Mouse (Mus musculus) heart, postnatal 0 days (tissue): ENCODE results near the gene Nfic. TPM values are rescaled to one million over a fixed set of nuclear protein-coding genes. Genes with fewer than 3 reads are reported as not detected.

Experiments used
- ATAC-seq: fragments of 200-750 bp; cut with Nextera tagmentation; 2 replicates; pipeline ENCODE4 v1.8.0; 2017; ENCODE audit warnings: low read depth, moderate number of reproducible peaks, moderate library complexity; ENCODE audit not compliant: insufficient read depth
- DNase-seq: peaks from one replicate; pipeline ENCODE4 v3.0.0-alpha.2; 2016; ENCODE audit warnings: low spot score
- H3K27ac ChIP-seq: fragments of 300-500 bp; sonication (generic); 2 replicates; pipeline ENCODE4 v1.5.1; 2014; ENCODE audit warnings: low read depth, mild to moderate bottlenecking
- H3K27me3 ChIP-seq: fragments of 300-500 bp; sonication (generic); 2 replicates; pipeline ENCODE4 v1.6.1; 2014; ENCODE audit warnings: low read length, mixed read lengths; ENCODE audit not compliant: control insufficient read depth, insufficient read depth
- H3K36me3 ChIP-seq: fragments of 300-500 bp; sonication (generic); replicated peaks from 2 replicates; pipeline ENCODE4 v1.6.1; 2014; ENCODE audit warnings: low read length, mixed read lengths; ENCODE audit not compliant: control insufficient read depth, insufficient read depth
- H3K4me1 ChIP-seq: fragments of 300-500 bp; sonication (generic); 2 replicates; pipeline ENCODE4 v1.6.1; 2014; ENCODE audit warnings: antibody characterized with exemption; ENCODE audit not compliant: control insufficient read depth, insufficient read depth
- H3K4me2 ChIP-seq: fragments of 300-500 bp; sonication (generic); 2 replicates; pipeline ENCODE4 v1.6.1; 2014; ENCODE audit warnings: low read depth, mild to moderate bottlenecking, low read length, moderate library complexity
- H3K4me3 ChIP-seq: fragments of 300-500 bp; sonication (generic); 2 replicates; pipeline ENCODE4 v1.5.1; 2014; ENCODE audit warnings: low read depth, low read length
- H3K9ac ChIP-seq: fragments of 300-500 bp; sonication (generic); replicated peaks from 2 replicates; pipeline ENCODE4 v1.6.1; 2014; ENCODE audit warnings: low read depth, low read length, mixed read lengths
- H3K9me3 ChIP-seq: fragments of 300-500 bp; sonication (generic); replicated peaks from 2 replicates; pipeline ENCODE4 v1.6.1; 2016; ENCODE audit warnings: low read length; ENCODE audit not compliant: control insufficient read depth
- CTCF ChIP-seq: IDR thresholded peaks from 2 replicates; pipeline ENCODE4 v1.5.1; 2016; ENCODE audit warnings: antibody characterized with exemption, control low read depth, low read depth
- EP300 ChIP-seq: IDR thresholded peaks from 2 replicates; pipeline ENCODE4 v1.6.1; 2016; ENCODE audit warnings: antibody characterized with exemption, low read depth
- WGBS: fragments of 180-500 bp; shearing (Covaris S2); extraction: QIAGEN DNeasy Blood & Tissue Kit; methylation state at CpG from one replicate; pipeline ENCODE4 v1.1.7; 2014; 5-methylcytosine and 5-hydroxymethylcytosine counted together
- polyA plus RNA-seq: library from polyadenylated mRNA; unstranded; fragments of >200 nt; fragmentation: Nextera tagmentation; extraction: Ambion mirVana; gene quantifications from 2 replicates; pipeline ENCODE4 v1.2.1, GENCODE M21; 2015
- total RNA-seq: library from RNA; depleted of rRNA; stranded (reverse); fragments of >200 nt; gene quantifications from 2 replicates; pipeline ENCODE4 v1.2.3, GENCODE M21; 2014; ENCODE audit warnings: low replicate concordance

The Nfic gene
- total and polyA plus RNA-seq, 2 experiments from 2014 or later = 47.6 to 73.7 TPM

DNA sequence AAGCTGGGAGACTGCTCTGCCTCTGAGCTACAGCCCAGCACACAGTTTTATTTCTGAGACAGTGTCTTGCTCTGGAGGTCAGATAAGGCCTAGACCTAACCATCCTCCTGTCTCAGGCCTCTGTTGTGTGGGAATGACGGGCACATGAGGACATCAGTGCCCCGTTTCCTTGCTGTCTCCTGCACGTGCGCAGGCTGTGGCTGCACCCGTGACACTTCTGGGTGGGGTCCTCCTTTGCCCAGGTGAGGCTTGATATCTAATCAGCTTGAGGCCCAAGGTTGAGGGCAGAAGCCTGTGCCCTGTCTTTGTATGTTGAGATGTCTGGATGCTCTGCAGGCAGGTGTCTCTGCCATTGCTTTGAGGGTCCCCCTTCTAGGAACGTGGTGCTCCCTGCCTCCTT, 63.2 kb downstream of the Nfic start:
- Histone ChIP-seq H3K27ac (no peak overlapping the region), H3K9ac (no peak overlapping the region), H3K9me3 (no peaks in the 10 kb centered on the region), H3K27me3 (no peaks in the 10 kb centered on the region), H3K36me3 (peaks cover 25% of the 10 kb centered on the region), H3K4me2 (no peak overlapping the region), H3K4me3 (no peak overlapping the region), H3K4me1 (peaks cover 17% of the 10 kb centered on the region; the same call in 1 of the 2 replicates)
- TF ChIP-seq EP300 = no peak
- TF ChIP-seq CTCF = no peak
- 72% methylated on average over 6 of the region's 6 CpGs for WGBS
- ATAC-seq (no peak), DNase-seq (no peak)

DNA sequence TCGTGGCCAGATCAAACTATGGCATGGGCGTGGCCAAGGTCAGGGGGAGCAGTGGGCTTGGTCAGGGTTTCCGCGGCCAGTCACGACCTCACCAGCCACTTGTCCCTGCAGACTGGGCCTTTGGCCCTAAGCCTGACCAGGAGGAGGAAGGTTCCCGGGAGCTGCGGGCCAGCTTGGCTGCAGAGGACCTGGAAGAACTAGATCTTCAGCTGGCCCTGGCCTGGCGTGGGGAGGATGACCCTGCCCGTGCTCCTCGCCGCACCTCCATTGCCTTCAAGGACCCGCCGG, 64.8 kb downstream of the Nfic start:
- no peak for ATAC-seq
- H3K27ac ChIP-seq = no peak overlapping the region
- no peaks in the 10 kb centered on the region for H3K27me3 ChIP-seq
- no peak overlapping the region for H3K4me2 ChIP-seq
- no peak for DNase-seq
- no peak for TF ChIP-seq EP300
- TF ChIP-seq CTCF = no peak
- WGBS = 84% methylated on average over 13 of the region's 13 CpGs
- no peak overlapping the region for H3K4me3 ChIP-seq
- peaks cover 28% of the 10 kb centered on the region for H3K36me3 ChIP-seq
- no peak overlapping the region for H3K9ac ChIP-seq
- H3K9me3 ChIP-seq = no peaks in the 10 kb centered on the region
- H3K4me1 ChIP-seq = peaks cover 17% of the 10 kb centered on the region; the same call in 1 of the 2 replicates

DNA sequence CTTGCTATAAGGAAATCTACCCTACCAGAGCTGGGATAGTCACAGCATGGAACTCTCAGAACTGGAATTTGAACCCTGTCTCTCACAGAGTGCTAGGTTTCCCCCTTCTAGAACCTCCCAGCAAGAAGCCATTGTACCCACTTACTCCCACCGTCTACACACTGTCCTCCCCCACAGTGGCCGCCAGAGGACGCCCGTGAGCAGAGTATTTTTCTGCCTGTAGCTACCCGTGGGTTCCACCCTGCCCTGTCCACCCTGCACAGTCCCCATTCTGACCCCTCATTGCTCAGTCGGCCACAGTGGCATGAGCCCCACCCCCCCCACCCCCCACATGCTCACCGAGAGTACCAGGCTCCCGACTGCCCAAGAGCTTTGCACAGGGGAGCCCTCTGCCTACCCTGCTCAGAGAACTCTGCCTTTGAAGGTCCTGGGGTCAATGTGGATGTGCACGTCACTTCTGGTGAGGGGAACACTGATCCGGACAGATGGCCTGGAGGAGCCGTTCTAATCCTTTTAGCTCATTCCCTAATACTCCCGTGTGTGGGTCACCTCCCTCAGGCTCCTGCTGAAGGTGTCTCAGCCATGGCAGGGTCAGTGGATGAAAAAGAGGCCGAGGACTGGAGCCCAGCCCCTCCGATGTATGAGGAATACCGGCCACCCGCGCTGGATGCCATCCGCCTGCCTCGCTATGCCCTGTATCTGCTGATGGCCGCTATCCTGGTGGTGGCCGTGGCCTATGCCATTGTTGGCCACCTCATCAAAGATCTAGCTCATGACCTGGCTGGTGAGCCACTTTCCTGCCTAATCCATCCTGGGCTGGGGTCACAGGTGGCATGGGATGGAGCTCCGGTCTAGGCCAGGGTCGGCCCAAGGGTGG, 65.4 kb downstream of the Nfic start:
- Histone ChIP-seq H3K36me3 (peaks cover 28% of the 10 kb centered on the region), H3K4me2 (no peak overlapping the region)

DNA sequence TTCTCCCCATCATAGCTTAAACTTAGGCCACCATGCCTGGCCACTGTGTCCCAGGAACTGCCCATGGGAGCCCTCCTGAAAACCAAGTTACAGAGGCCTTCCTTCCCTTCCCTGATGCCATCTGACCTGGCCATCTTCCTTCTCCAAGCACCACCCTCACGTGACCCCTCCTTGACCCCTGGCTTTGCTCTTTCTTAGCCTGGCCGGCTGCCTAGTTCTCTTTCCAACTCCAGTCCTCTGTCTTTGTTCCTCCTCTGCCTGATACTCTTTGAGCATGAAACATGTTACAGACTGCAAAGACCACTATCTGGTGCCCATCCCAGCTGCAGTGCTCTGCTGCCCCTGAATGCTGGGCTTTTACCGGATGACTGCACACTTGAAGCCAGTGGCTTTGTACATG, 66.1 kb downstream of the Nfic start:
- no peak for ATAC-seq
- Histone ChIP-seq H3K9ac (no peak overlapping the region), H3K36me3 (peaks cover 28% of the 10 kb centered on the region), H3K27ac (no peak overlapping the region), H3K4me1 (peaks cover 24% of the 10 kb centered on the region), H3K4me3 (no peak overlapping the region), H3K27me3 (no peaks in the 10 kb centered on the region), H3K9me3 (no peaks in the 10 kb centered on the region), H3K4me2 (no peak overlapping the region)
- WGBS = 35% methylated on average over 3 of the region's 3 CpGs
- no peak for DNase-seq
- TF ChIP-seq CTCF = no peak
- no peak for TF ChIP-seq EP300

More for the DNA sequence above, 65.4 kb downstream of the Nfic start:
- no peaks in the 10 kb centered on the region for H3K9me3 ChIP-seq
- peak; percentile 70 for ATAC-seq
- 58% methylated on average over 23 of the region's 23 CpGs for WGBS
- H3K27me3 ChIP-seq = no peaks in the 10 kb centered on the region
- peaks cover 21% of the 10 kb centered on the region for H3K4me1 ChIP-seq
- no peak overlapping the region for H3K27ac ChIP-seq
- H3K9ac ChIP-seq = 0 out of 2 replicates have a peak overlapping the region, but pooled peaks have one; percentile 7
- no peak for TF ChIP-seq EP300
- TF ChIP-seq CTCF = peak; percentile 88
- no peak for DNase-seq
- H3K4me3 ChIP-seq = no peak overlapping the region

DNA sequence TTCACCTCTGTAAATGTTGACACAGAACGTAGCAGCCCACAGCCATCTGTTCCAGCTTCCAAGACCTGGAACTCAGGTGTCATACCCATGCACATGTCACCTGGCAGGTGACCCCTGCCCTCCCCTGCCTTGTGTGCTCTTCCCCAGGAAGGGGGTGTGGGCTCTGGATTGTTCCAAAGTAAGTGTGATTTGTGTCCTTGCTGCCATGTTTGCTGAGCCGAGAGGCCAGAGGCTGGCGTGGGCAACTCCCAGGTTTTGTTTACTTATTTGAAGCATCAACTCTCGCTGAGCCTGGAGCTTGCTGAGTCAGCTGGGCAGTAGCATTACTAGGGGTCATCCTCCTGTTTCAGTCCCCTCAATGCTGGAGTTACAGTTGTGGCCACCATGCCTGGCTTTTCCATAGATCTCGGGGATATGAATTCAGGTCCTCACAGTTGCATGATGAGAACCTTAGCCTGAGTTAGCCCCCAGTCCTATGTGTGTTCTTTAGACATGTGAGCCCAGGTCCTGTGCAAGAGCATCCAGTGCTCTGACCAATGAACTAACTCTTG, 66.9 kb downstream of the Nfic start, which contains the start of gene Gm48552:
Gm48552 (plus strand) TSS at position 501 of the 551 bp plus-strand sequence.
- no peak within 1 kb of the TSS for H3K4me2 ChIP-seq
- DNase-seq (no peak), ATAC-seq (no peak)
- no peak within 1 kb of the TSS for H3K4me3 ChIP-seq
- no peaks in the 10 kb centered on the region for H3K9me3 ChIP-seq
- peaks cover 28% of the 10 kb centered on the region for H3K36me3 ChIP-seq
- no peak within 1 kb of the TSS for H3K9ac ChIP-seq
- no peak within 1 kb of the TSS for H3K27ac ChIP-seq
- no peaks in the 10 kb centered on the region for H3K27me3 ChIP-seq
- peaks cover 21% of the 10 kb centered on the region for H3K4me1 ChIP-seq
- TF ChIP-seq EP300 (no peak), CTCF (no peak)
- 86% methylated on average over 5 of the region's 5 CpGs for WGBS
